Mouse (Mus musculus): Measurements from ENCODE around the gene Wdhd1.
"Not testable (repeated sequence)": the region's sequence is repeated elsewhere in the genome, so short reads cannot be mapped to it uniquely, and the experiment has no call there.

Wdhd1 gene

DNA sequence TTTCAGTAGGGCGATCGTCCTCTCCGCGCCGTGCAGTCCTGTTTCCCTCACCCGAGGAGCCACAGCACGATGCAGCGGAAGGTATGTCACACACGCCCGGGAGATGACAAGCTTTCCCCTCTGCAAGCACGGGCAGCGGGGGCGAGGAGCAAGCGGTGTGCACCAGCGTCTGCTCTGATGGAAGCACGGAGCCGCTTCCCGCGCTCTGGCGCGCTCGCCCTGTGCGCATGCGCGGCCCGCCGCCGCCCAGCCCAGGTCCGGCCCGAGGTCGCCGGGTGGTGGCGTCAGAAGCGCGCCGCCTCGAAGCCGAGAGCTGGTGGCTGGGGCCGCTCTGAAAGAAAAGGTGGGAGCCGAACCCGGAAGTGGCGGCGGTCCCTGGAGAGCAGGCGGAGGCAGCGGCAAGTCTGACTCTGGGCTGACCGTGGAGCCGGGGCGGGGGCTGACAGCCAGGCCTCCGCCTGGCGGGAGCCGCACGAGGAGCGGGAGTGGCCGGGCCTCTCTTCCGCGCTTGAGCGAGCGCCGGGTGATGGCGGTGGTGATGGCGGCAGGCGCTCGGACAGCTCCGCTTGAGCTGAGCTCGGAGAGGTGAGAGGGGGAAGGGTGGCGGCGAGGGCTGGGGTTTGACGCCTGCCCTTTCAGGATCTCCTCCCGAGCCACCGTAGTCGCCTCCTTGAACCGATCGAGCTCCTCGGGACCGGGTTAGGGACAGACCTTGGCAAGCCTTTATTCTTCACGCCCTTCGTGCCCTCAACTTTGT lies at the start of gene Wdhd1, which contains the start of gene Socs4:
Wdhd1 (minus strand) TSS at position 221 of the 757 bp plus-strand sequence.
Socs4 (plus strand) TSS at position 295 of the 757 bp plus-strand sequence.
- in situ Hi-C loops (cut with MboI, MseI): no loop called here

GRCm38 (mm10) chr14:47325965-47326761 lies 49.5 kb upstream of the Wdhd1 start:
- in situ Hi-C loops (cut with MboI, MseI): no loop called here

GRCm38 (mm10) chr14:47321581-47321980 lies 44.9 kb upstream of the Wdhd1 start:
- in situ Hi-C loops (cut with MboI, MseI): not testable (repeated sequence)

DNA sequence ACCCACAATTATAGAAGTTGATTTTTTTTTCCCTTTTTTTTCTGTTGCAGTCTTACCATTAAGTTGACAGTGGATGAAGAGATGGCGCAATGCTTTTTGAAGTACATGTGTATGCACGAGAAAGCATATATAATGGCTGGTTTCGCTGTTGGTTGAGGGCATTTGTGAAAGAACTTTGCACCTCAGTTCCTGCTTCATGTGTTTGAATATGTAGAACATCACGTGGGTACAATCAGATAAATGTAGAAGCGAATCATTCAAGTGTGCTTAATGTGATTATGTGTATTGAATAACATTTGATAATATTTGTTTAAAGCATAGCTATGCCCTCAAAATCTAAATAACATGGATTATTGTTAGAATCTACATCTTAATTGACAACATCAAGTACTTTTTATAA lies 42.7 kb upstream of the Wdhd1 start:
- in situ Hi-C loops (cut with MboI, MseI): no loop called here

GRCm38 (mm10) chr14:47310342-47311181 lies 33.9 kb upstream of the Wdhd1 start:
- in situ Hi-C loops (cut with MboI, MseI): no loop called here

GRCm38 (mm10) chr14:47309061-47309460 lies 32.4 kb upstream of the Wdhd1 start:
- in situ Hi-C loops (cut with MboI, MseI): no loop called here

DNA sequence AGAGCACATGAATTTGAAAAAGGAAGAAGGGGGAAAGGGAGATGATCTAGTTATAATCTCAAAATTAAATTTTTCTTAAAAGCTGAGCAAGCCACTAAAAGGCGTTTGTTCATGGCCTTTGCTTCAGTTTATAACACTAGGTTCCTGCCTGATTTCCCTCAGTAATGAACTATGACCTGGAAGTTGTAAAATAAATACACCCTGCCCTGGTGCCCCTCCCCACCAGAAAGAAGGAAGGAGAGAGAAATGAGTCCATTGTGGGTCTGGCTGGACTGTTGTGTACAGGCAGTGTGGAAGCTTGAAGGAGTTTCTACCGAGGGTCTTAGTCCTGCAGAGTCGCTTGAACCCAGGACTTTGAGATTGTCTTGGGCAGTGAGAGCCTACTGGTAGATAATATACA lies 31.0 kb upstream of the Wdhd1 start:
- in situ Hi-C loops (cut with MboI, MseI): no loop called here

GRCm38 (mm10) chr14:47305933-47306332 lies 29.3 kb upstream of the Wdhd1 start:
- in situ Hi-C loops (cut with MboI, MseI): no loop called here

- in situ Hi-C loops (cut with MboI, MseI): no loop called here
These were observed 28.3 kb upstream of the Wdhd1 start for GRCm38 (mm10) chr14:47304814-47305405.

GRCm38 (mm10) chr14:47302885-47303680 lies 26.4 kb upstream of the Wdhd1 start:
- in situ Hi-C loops (cut with MboI, MseI): no loop called here

DNA sequence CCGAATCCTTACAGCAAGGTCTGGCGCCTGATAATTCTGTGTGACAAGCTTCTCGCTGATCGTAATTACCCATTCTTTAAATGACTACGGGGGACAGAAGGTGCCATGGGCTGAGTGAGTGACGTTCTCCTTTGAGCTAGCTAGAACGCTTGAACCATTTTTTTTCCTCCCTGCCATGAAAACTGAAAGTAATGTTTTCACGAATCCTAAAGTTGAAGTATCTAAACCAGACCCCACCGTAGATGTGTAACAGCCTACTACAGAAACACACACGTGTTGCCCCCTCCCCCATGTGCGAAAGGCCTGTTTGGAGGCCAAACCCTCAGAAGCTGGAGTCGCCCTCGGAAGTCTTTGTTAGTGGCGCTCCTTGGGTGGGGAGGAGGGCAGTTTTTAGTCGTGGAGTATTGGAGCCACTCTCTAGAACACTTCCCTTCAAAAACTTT lies 22.2 kb upstream of the Wdhd1 start:
- in situ Hi-C loops (cut with MboI, MseI): loop anchor here (10.0 kb wide), 1 partner anchor 1654 kb away; no protein-coding TSS in a partner anchor

- in situ Hi-C loops (cut with MboI, MseI): loop anchor here (10.0 kb wide), 1 partner anchor 1654 kb away; no protein-coding TSS in a partner anchor
These were observed 21.7 kb upstream of the Wdhd1 start for GRCm38 (mm10) chr14:47298408-47298792.

- in situ Hi-C loops (cut with MboI, MseI): loop anchor here (10.0 kb wide), 1 partner anchor 1653 kb away; no protein-coding TSS in a partner anchor
These were observed 21.2 kb upstream of the Wdhd1 start, which contains the start of gene Mapk1ip1l for GRCm38 (mm10) chr14:47297785-47298407. Mapk1ip1l (plus strand) TSS chr14:47298266.

DNA sequence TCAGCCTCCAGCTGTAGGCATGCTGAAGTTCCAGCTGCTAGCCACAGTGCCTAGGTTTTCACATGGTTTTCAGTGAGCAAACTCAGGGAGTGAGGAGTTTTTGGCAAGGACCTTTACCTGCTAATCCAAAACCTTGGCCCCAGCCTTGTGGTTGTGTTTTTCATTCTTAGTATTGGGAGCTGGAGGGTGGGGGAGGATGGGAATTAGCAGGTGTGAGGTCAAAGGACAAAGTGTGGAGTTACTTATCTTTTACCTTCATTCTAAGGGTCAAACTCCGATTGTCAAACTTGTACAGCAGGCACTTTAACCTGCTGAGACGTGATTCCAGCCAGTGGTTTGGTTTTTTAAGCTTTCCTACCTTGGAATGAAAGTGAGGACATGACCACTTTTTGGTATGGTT lies 19.6 kb upstream of the Wdhd1 start:
- in situ Hi-C loops (cut with MboI, MseI): loop anchor here (10.0 kb wide), 1 partner anchor 1651 kb away; no protein-coding TSS in a partner anchor

DNA sequence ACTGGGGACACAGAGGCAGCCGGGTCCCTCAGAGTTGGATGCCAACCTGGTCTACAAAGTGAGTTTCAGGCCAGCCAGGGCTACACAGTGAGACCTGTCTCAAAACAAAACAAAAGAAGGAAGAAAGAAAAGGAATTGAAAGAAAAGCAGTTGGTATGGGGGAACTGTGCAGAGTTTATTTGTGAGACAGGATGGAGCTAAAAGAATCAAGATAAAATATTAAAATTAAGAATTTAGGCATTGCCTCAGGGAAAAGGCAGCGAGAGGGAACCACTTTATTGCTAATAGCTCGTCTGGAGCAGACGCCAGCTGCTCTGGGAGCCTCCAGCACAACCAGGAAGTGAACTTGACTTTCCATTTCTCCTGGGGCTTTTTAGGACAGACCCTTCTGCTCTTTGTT lies 17.5 kb upstream of the Wdhd1 start:
- in situ Hi-C loops (cut with MboI, MseI): loop anchor here (10.0 kb wide), 1 partner anchor 1649 kb away; no protein-coding TSS in a partner anchor

DNA sequence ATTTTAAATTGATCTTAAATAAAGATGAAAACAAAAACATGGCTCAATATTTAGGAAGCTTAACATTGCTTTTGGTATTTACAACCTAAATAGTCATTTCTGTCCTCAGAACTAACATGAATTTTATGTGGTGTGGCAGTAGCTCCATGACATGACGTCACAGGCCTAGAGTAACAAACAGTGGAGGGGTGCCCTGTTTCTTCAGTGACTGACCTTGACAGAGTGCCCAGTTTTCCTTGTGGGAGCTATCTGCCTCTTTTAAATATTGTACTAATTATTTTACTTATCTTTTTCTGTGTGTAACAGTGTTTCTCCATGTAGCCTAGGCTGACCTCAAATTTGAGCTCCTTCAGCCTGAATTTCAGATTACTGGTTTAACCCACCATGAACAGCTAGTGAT lies 15.1 kb upstream of the Wdhd1 start:
- in situ Hi-C loops (cut with MboI, MseI): loop anchor here (10.0 kb wide), 1 partner anchor 1647 kb away; no protein-coding TSS in a partner anchor

- in situ Hi-C loops (cut with MboI, MseI): no loop called here
These were observed 10.4 kb upstream of the Wdhd1 start for GRCm38 (mm10) chr14:47287021-47287420.

DNA sequence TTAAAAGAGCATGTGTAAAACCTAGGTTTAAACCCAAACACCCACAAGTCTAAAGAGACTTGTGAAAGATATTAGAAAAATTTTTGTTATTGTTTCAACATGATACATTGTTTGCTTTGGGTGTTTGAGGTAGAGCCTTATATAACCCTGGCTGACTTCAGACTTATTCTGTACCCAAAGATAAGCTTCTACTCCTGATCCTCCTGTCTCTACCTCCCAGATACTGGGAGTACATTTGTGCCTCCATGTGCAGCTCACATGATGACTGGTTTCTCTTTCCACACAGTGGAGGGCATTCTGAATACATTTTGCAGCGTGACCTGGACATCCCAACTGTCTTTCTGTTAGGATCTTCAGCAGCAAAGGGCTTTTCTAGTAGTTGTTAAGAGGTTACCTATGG lies 9.6 kb upstream of the Wdhd1 start:
- in situ Hi-C loops (cut with MboI, MseI): no loop called here

DNA sequence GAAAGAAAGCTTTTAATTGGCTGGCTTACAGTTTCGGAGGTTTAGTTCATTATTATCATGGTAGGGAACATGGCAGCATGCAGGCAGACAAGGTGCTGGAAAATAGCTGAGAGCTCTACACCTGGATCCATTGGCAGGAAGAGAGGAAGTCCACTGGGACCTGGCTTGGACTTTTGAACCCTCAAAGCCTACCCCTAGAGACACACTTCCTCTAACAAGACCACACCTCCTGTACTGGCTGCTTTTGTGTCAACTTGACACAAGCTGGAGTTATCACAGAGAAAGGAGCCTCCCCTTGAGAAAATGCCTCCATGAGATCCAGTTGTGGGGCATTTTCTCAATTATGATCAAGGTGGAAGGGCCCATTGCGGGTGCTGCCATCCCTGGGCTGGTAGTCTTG lies 8.6 kb upstream of the Wdhd1 start:
- in situ Hi-C loops (cut with MboI, MseI): no loop called here

GRCm38 (mm10) chr14:47283568-47283967 lies 6.9 kb upstream of the Wdhd1 start:
- in situ Hi-C loops (cut with MboI, MseI): no loop called here
